Mouse (Mus musculus) monocyte, adult 2 months (primary cell): ENCODE data around the gene Serpine1.

ENCODE experiments used
- DNase-seq, 2 experiments: peaks; one replicate each; pipeline ENCODE4 v3.0.0; 2022; ENCODE audit warnings: low spot score in 2 of 2, low read depth in 1 of 2

Serpine1 gene

GRCm38 (mm10) chr5:137026092-137026491, 46.0 kb downstream of the Serpine1 start, which contains the start of gene Vgf:
TSS of gene Vgf (plus strand) at chr5:137026392.
- no peak for DNase-seq

DNA sequence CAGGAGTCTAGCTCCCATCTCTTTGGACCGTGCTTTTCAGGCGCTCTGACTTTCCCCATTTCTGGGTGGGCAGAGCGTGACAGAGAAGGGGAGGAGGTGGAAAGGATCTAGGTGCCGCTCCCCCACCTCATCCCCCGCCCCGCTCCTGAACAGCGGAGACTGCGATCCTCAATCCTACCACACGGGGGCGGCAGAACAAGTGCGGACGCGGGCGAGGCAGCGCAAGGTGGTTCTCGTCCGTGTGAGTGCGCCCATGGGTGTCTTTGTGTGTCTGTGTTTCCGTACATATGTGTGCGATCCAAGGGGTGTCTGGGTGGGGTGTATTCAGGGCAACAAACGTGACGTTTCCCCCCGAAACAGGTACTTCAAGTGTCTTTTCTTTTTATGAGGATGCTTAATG, 46.9 kb downstream of the Serpine1 start:
- peak in 1 of 2 experiments; percentile 64 for DNase-seq

DNA sequence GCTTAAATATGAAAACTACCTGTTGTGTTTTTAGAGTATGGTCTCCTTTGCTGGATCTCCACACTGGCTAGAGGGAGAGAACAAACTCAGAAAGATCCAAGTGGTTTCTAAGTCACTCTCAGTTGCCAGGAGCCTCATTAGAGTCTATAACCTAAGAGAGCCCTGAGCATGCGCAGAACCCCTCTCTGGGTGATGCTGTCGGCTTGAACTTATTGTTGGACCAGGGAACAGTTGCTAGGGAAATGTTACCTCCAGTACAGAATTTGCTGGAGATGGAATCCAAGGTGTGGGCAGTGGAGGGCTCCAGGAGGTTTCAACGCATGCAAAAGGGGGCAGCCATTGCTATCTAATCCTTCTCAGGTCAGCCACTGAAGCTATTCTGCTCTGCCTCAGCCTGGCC, 47.8 kb downstream of the Serpine1 start:
- no peak for DNase-seq

DNA sequence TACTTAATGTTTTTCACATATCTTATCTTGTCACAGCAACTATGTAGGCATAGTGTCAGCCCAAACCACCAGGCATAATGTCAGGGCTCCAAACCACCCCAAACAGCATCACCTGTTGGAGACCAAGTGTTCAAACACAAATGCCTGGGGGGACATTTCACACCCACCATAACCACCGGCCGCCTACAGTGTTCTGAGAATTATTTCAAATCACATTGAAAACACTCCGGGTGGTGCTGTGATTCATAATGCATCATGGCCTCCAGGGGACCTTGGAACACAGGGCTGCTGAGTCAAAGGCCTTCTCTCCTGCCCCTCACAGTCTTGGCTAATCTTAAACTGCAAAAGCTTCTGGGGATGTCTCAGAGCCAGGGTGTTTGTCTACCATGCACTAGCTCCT, 56.2 kb downstream of the Serpine1 start:
- DNase-seq: no peak

GRCm38 (mm10) chr5:137012401-137012950, 59.6 kb downstream of the Serpine1 start:
- DNase-seq: no peak
